Mouse (Mus musculus): ENCODE measurements at regions not wholly inside any gene's neighbourhood (a gene's known extent, or its start where the extent isn't known, plus 50 kb on each side); places are given as distances from the start of the nearest gene placed in this dataset.

GRCm38 (mm10) chr14:95775737-95776136, 105.3 kb upstream of the 4921530L21Rik start:
- 60% methylated on average over 2 of the region's 2 CpGs for WGBS
- H3K4me3 ChIP-seq (ENCODE audit: low read length), result no peak overlapping the region
- H3K27ac ChIP-seq, result no peak overlapping the region
- ATAC-seq (no peak), DNase-seq (ENCODE audit: low spot score) (no peak)
- no peak for TF ChIP-seq CTCF (IDR thresholded peaks at IDR 0.05; ENCODE audit: low read depth)
- H3K9me3 ChIP-seq (ENCODE audit: low read length), result no peaks in the 10 kb centered on the region
- H3K4me1 ChIP-seq (ENCODE audit: insufficient read depth, low read length), result no peaks in the 10 kb centered on the region
- no peaks in the 10 kb centered on the region for H3K27me3 ChIP-seq (ENCODE audit: insufficient read depth, low read length)
- no peak overlapping the region for H3K9ac ChIP-seq (replicated peaks; ENCODE audit: low read length)
- H3K4me2 ChIP-seq (ENCODE audit: low read depth, low read length), result no peak overlapping the region
- H3K36me3 ChIP-seq (ENCODE audit: insufficient read depth, low read length), result no peaks in the 10 kb centered on the region

- Histone ChIP-seq H3K9ac (replicated peaks; ENCODE audit: low read length) (no peak overlapping the region), H3K4me2 (ENCODE audit: low read depth, low read length) (no peak overlapping the region), H3K4me1 (ENCODE audit: insufficient read depth, low read length) (no peaks in the 10 kb centered on the region), H3K4me3 (ENCODE audit: low read length) (no peak overlapping the region), H3K9me3 (ENCODE audit: low read length) (no peaks in the 10 kb centered on the region), H3K36me3 (ENCODE audit: insufficient read depth, low read length) (no peaks in the 10 kb centered on the region), H3K27ac (no peak overlapping the region), H3K27me3 (ENCODE audit: insufficient read depth, low read length) (no peaks in the 10 kb centered on the region)
- peak; percentile 70 for DNase-seq (ENCODE audit: low spot score)
- peak; percentile 66 for TF ChIP-seq CTCF (IDR thresholded peaks at IDR 0.05; ENCODE audit: low read depth)
- no peak for ATAC-seq
Measured at GRCm38 (mm10) chr14:95777439-95777838, 103.6 kb upstream of the 4921530L21Rik start.
